Mouse (Mus musculus) thymus, adult 2 months (tissue): ENCODE measurements around the gene Ifit3b. TPM values are rescaled to one million over a fixed set of nuclear protein-coding genes. Genes with fewer than 3 reads are reported as not detected.
"Not testable (repeated sequence)": the region's sequence is repeated elsewhere in the genome, so short reads cannot be mapped to it uniquely, and the experiment has no call there.

Experiments used
- DNase-seq: peaks from one replicate; pipeline ENCODE4 v3.0.0; 2021
- H3K27ac ChIP-seq: fragments of 200-500 bp; 2 replicates; pipeline ENCODE4 v1.5.1; 2012; ENCODE audit warnings: low read length, control low read depth; ENCODE audit not compliant: control insufficient read depth, insufficient read depth
- H3K27me3 ChIP-seq: fragments of 200-500 bp; 2 replicates; pipeline ENCODE4 v1.6.1; 2012; ENCODE audit warnings: mild to moderate bottlenecking, low read length, moderate library complexity, mixed read lengths; ENCODE audit not compliant: control insufficient read depth, insufficient read depth
- H3K36me3 ChIP-seq: fragments of 200-500 bp; 2 replicates; pipeline ENCODE4 v1.6.1; 2012; ENCODE audit warnings: mild to moderate bottlenecking, low read length, moderate library complexity; ENCODE audit not compliant: control insufficient read depth, insufficient read depth
- H3K4me1 ChIP-seq: fragments of 200-500 bp; replicated peaks from 2 replicates; pipeline ENCODE4 v1.6.1; 2012; ENCODE audit warnings: low read length; ENCODE audit not compliant: control insufficient read depth, insufficient read depth
- H3K4me3 ChIP-seq: fragments of 200-500 bp; 2 replicates; pipeline ENCODE4 v1.5.1; 2012; ENCODE audit warnings: mild to moderate bottlenecking, low read length, control low read depth, moderate library complexity; ENCODE audit not compliant: control insufficient read depth, insufficient read depth
- CTCF ChIP-seq: fragments of 200-500 bp; IDR thresholded peaks from 2 replicates; pipeline ENCODE4 v1.5.1; 2012; ENCODE audit warnings: mild to moderate bottlenecking, control low read depth, low read length, moderate library complexity, borderline replicate concordance; ENCODE audit not compliant: control insufficient read depth, poor library complexity, insufficient read depth; ENCODE audit errors: extremely low read depth
- POLR2A ChIP-seq: fragments of 200-500 bp; IDR thresholded peaks from 2 replicates; pipeline ENCODE4 v1.6.1; 2012; ENCODE audit warnings: mild to moderate bottlenecking, low read length, control low read depth, moderate library complexity; ENCODE audit not compliant: control insufficient read depth, poor library complexity, insufficient read depth; ENCODE audit errors: extremely low read depth
- WGBS: fragments of 180-500 bp; shearing (Covaris S2); methylation state at CpG from one replicate; pipeline ENCODE4 v1.1.7; 2018; 5-methylcytosine and 5-hydroxymethylcytosine counted together
- polyA plus RNA-seq: library from polyadenylated mRNA; depleted of rRNA; stranded (reverse); fragments of >200 nt; gene quantifications from 2 replicates; pipeline ENCODE4 v1.2.3, GENCODE M21; 2012

Ifit3b gene
- polyA plus RNA-seq, 1 experiment: 2.3 TPM

DNA sequence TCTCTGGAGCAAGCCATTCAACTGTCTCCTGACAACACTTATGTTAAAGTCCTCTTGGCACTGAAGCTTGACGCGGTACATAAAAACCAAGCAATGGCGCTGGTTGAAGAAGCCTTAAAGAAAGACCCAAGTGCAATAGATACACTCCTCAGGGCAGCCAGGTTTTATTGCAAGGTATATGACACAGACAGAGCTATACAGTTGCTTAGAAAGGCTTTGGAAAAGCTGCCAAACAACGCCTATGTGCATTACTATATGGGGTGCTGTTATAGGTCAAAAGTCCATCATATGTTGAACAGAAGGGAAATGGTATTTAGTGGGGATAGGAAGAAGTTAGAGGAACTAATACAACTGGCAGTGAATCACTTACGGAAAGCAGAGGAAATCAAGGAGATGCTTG is 34.1 kb upstream of the Ifit3b start:
- Histone ChIP-seq H3K27me3 (no peaks in the 10 kb centered on the region), H3K4me3 (no peak overlapping the region), H3K27ac (no peak overlapping the region), H3K4me1 (peaks cover 5% of the 10 kb centered on the region; the same call in 1 of the 2 replicates), H3K36me3 (peaks cover 23% of the 10 kb centered on the region)
- 97% methylated on average over 5 of the region's 5 CpGs for WGBS
- DNase-seq: no peak
- TF ChIP-seq POLR2A (no peak), CTCF (no peak)

DNA sequence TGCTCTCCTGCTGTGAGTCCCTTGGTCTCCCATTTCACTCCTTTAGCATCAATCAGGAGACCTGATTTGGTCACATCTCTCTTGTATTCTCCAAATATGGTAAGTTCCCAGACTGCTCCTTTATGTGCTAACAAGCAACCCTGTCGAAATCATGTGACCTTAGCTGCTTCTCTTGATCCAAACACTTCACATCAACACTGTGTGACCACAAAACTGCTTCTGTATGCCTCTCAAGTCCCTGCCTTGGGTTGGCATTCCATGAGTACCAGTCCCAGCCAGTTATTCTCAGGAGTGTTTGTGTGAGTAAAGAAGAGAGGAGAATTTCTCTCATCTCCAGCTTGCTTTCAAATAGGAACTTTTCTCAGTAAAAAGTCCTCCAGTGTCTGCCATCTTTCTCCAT is 30.6 kb upstream of the Ifit3b start:
- no peak overlapping the region for H3K27ac ChIP-seq

DNA sequence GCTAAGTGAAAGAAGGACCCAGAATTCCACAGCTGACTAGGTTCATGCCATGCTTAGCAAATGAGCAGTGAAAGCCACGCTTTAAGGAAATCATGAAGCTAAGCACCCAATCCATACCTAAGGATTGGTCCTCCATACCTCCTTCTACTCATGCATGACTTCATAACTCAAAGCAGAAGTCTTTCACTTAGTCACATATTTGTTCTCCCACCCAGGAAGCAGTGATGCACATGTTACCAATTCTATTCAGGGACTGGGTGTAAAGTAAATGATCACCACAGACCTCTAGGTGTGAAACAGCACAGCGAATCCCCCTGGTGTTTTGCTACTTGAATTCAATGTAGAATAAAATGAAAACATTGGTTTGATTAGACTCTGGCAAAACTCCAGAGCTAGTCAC is 25.1 kb upstream of the Ifit3b start:
- H3K4me1 ChIP-seq, DNase-seq, H3K4me3 ChIP-seq, H3K27me3 ChIP-seq, H3K27ac ChIP-seq, H3K36me3 ChIP-seq: not testable (repeated sequence)
- 87% methylated on average over 2 of the region's 2 CpGs for WGBS

More for the DNA sequence above, 30.6 kb upstream of the Ifit3b start:
- no peak for DNase-seq
- 85% methylated on average over 1 of the region's 1 CpGs for WGBS
- Histone ChIP-seq H3K36me3 (peaks cover 23% of the 10 kb centered on the region), H3K4me3 (no peak overlapping the region), H3K27me3 (no peaks in the 10 kb centered on the region), H3K4me1 (no peaks in the 10 kb centered on the region)
- no peak for TF ChIP-seq POLR2A
- TF ChIP-seq CTCF: no peak

DNA sequence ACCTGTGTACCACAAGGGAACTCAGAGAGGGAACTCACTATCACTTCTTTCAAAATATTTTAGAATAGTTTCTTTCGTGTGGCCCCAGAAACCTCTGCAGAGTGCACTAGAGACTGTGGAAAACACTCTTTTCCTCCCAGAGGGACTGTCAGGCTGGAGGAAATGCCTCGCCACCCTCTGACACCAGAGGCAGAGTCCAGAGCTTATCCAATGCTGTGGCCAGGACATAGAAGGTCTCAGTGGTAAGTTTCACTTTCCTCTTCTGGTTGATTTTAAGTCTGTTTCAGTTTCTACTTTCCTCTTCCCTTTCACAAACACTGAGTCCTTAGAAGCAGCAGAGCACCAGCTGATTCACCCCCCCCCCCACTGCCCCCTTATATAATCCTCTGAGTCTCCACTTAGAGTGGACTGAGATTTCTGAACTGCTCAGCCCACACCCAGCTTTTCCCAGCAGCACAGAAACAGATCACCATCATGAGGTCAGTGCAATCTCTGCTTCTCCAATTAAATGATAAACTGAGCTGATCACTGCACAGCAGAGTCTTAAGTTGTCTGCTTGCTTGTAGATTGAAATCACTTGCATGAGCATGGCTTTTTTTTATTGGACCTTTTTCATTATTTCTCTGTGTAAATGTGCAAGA is 24.5 kb upstream of the Ifit3b start, which contains the start of gene Ifit3:
Ifit3 (plus strand) TSS at position 406 of the 641 bp plus-strand sequence.
- DNase-seq, H3K36me3 ChIP-seq, H3K4me3 ChIP-seq, H3K27me3 ChIP-seq, H3K4me1 ChIP-seq, H3K27ac ChIP-seq: not testable (repeated sequence)
- 41% methylated on average over 2 of the region's 2 CpGs for WGBS

DNA sequence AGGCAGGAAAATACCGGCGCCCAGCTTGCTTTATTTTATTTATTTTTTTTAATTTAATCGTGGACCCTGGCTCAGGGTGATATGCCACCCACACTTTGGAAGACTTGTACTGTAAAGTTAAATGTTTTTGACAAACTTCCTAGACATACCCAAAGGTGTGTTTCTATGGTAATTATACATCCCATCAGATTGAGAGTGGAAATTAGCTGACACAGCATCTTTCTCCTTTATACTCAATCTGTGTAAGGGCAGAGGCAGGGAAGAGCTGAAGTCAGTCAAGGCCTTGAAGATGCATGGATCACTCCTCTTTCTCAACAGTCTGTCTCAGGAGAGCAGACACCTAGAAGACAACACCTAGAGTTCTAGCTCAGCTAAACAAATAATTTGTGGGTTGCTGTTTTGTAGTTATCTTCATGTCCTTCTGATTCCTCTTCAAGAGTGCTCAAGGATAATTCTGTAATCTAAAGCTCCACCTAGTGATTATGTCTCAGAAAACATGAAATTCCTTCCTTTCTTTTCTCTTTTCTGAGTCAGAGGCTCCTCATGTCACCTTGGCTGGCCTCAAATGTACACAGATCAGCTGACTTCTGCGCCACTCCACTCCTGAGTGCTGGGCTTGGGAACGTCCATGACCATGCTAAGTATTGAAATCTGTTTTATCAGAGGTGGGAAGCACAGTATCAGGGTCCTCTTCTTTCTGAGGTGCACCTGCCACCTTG is 21.9 kb upstream of the Ifit3b start:
- not testable (repeated sequence) for H3K4me1 ChIP-seq, H3K27me3 ChIP-seq, H3K27ac ChIP-seq, H3K36me3 ChIP-seq, H3K4me3 ChIP-seq, DNase-seq
- 71% methylated on average over 5 of the region's 5 CpGs for WGBS

DNA sequence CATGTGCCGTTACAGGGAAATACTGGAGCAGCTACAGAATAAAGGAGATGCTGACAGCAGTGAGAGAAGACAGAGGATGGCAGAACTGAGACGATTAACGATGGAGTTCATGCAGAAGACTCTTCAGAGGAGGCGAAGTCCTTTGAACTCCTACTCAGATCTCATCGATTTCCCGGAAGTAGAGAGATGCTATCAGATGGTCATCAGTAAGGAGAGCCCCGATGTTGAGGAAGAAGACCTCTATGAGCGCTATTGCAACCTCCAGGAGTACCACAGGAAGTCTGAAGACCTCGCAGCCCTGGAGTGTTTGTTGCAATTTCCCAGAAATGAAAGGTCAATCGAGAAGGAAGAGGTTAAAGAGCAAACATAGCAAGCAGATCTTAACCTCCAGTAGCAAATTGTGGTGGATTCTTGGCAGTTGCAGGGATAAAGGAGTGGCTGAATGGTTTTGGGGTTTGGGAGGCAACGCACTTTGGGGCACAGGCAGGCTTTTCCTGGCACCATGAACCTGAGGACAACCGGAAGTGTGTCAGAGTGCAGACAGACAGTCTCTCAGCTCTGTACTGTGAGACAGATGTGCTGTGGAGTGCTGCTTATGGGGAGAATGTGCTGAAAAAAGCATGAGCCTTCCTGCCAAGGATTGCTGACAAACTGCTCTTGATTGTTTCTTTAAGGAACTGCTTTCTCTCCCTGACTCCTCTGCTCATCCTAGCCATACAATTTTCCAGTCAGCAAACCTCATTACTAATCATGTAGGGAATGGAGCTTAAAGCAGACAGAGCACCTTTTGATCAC is 19.7 kb upstream of the Ifit3b start:
- H3K4me1 ChIP-seq, H3K27me3 ChIP-seq, H3K27ac ChIP-seq, H3K36me3 ChIP-seq: not testable (repeated sequence)
- DNase-seq: peak; percentile 25
- 68% methylated on average over 7 of the region's 12 CpGs for WGBS
- 0 out of 2 replicates have a peak overlapping the region, but pooled peaks have one; percentile 4 for H3K4me3 ChIP-seq

DNA sequence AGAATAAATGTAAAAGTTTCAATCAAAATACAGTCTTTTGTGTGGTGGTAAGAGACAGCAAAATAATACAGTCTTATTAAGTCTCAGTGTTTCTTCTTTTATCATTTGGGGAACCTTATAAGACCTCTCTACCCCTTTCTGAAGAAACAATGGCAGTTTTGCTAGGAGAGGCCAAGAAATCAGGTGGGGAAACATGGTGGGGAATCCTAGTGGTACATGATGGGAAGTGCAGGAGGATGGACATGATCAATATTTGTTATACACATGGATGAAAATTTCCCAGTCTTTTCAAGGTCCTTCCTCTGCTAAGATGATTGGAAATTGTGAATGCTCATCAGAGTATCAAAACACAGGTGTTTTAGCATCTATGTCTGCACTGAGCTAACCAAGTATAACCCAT is 18.8 kb upstream of the Ifit3b start:
- TF ChIP-seq CTCF (no peak), POLR2A (no peak)
- Histone ChIP-seq H3K4me1 (peaks cover 4% of the 10 kb centered on the region; the same call in 1 of the 2 replicates), H3K36me3 (no peaks in the 10 kb centered on the region), H3K4me3 (no peak overlapping the region), H3K27ac (no peak overlapping the region), H3K27me3 (no peaks in the 10 kb centered on the region)
- DNase-seq: no peak
